Mouse (Mus musculus) embryonic facial prominence, embryonic 11.5 days (tissue): ENCODE measurements around the gene Cpm. TPM values are rescaled to one million over a fixed set of nuclear protein-coding genes. Genes with fewer than 3 reads are reported as not detected.

ENCODE experiments used
- ATAC-seq: fragments of 200-750 bp; cut with Nextera tagmentation; replicated peaks from 2 replicates; pipeline ENCODE4 v1.8.0; 2017; ENCODE audit warnings: low read depth; ENCODE audit not compliant: insufficient number of reproducible peaks, low FRiP score, low TSS enrichment
- DNase-seq: peaks from one replicate; pipeline ENCODE4 v3.0.0-alpha.2; 2015; ENCODE audit warnings: low spot score
- H3K27ac ChIP-seq: fragments of 300-500 bp; sonication (generic); replicated peaks from 2 replicates; pipeline ENCODE4 v1.5.1; 2014; ENCODE audit warnings: mild to moderate bottlenecking, low read depth, low read length, control low read depth
- H3K27me3 ChIP-seq: fragments of 300-500 bp; sonication (generic); 2 replicates; pipeline ENCODE4 v1.6.1; 2014; ENCODE audit warnings: mild to moderate bottlenecking, low read length, moderate library complexity, mixed read lengths; ENCODE audit not compliant: control insufficient read depth, insufficient read depth
- H3K36me3 ChIP-seq: fragments of 300-500 bp; sonication (generic); replicated peaks from 2 replicates; pipeline ENCODE4 v1.6.1; 2014; ENCODE audit warnings: low read depth, mild to moderate bottlenecking, low read length, moderate library complexity, mixed read lengths; ENCODE audit not compliant: control insufficient read depth, insufficient read depth
- H3K4me1 ChIP-seq: fragments of 300-500 bp; sonication (generic); 2 replicates; pipeline ENCODE4 v1.6.1; 2014; ENCODE audit warnings: low read length, mixed read lengths; ENCODE audit not compliant: control insufficient read depth, insufficient read depth
- H3K4me2 ChIP-seq: fragments of 300-500 bp; sonication (generic); 2 replicates; pipeline ENCODE4 v1.6.1; 2014; ENCODE audit warnings: low read depth, mild to moderate bottlenecking, control low read depth, low read length, moderate library complexity
- H3K4me3 ChIP-seq: fragments of 300-500 bp; sonication (generic); 2 replicates; pipeline ENCODE4 v1.5.1; 2014; ENCODE audit warnings: low read depth, low read length, control low read depth
- H3K9ac ChIP-seq: fragments of 300-500 bp; sonication (generic); replicated peaks from 2 replicates; pipeline ENCODE4 v1.6.1; 2014; ENCODE audit warnings: mild to moderate bottlenecking, control low read depth, low read length
- H3K9me3 ChIP-seq: fragments of 300-500 bp; sonication (generic); replicated peaks from 2 replicates; pipeline ENCODE4 v1.6.1; 2016; ENCODE audit warnings: mild to moderate bottlenecking, low read length, inconsistent platforms, mixed read lengths; ENCODE audit not compliant: control insufficient read depth
- WGBS: fragments of 180-500 bp; shearing (Covaris S2); extraction: QIAGEN DNeasy Blood & Tissue Kit; methylation state at CpG from one replicate; pipeline ENCODE4 v1.1.7; 2014; 5-methylcytosine and 5-hydroxymethylcytosine counted together
- polyA plus RNA-seq: library from polyadenylated mRNA; unstranded; fragments of >200 nt; fragmentation: Nextera tagmentation; extraction: Ambion mirVana; gene quantifications from 2 replicates; pipeline ENCODE4 v1.2.1, GENCODE M21; 2014

The Cpm gene
- polyA plus RNA-seq, 1 experiment from 2014 or later: 10.9 TPM

DNA sequence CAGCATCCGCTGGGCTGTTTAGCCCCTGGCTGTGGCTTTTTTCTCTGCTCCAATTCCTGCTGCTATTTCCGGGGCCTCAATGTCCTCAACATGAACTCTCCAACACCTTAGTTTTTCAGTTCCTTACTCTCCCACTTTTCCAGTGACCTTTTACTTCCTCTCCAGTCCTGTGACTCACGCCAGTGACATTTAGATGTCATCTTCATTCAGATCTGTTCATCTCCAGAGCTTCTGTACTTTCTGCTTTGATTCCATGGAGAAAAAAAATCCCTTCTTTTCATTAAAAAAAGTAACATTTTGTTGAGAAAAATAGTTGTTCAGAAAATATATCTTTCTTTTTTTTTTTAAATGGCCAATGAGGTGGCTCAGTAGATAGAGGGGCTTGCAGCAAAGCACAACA lies 5.1 kb upstream of the Cpm start:
- no peaks in the 10 kb centered on the region for H3K4me1 ChIP-seq
- WGBS: 51% methylated on average over 3 of the region's 3 CpGs
- no peaks in the 10 kb centered on the region for H3K9me3 ChIP-seq
- no peak overlapping the region for H3K4me3 ChIP-seq
- no peak overlapping the region for H3K27ac ChIP-seq
- peaks cover 19% of the 10 kb centered on the region for H3K27me3 ChIP-seq
- ATAC-seq (no peak), DNase-seq (no peak)
- no peaks in the 10 kb centered on the region for H3K36me3 ChIP-seq
- H3K4me2 ChIP-seq: no peak overlapping the region
- no peak overlapping the region for H3K9ac ChIP-seq

DNA sequence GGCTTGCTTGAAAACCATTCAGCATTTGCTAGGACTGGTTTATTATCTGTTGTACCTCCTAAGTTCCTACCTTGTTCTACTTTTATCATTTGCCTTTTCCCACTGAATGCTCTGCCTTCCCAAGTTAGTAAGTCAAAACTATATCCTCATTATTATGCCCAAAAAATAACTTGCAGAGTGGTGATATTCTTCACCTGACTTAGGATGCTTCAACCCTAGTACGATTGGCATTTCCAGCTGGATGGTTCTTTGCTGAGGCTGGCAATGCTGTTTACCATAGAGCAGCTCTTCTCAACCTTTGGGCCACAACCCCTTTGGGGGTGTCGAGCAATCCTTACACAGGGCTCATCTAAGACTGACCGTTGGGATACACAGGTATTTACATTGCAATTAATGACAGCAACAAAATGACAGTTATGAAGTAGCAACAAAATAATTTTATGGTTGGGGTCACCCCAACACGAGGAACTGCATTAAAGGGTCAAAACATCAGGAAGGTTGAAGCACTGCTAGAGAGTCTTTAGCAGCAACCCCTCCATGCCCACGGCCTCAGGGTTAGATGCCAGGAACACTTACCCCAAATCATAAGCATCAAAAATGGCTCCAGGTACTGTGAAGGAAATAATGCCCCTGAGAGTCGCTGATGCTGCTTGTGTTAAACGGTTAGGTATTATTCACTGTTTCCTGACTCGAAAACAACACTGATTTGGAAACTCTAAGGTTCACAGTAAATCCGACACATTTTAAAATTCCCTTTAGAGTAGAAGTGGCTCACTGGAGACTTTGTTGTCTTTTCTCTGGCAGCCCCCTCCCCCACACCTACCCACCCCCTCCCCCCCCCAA lies 4.4 kb upstream of the Cpm start:
- Histone ChIP-seq H3K27ac (no peak overlapping the region), H3K4me1 (no peaks in the 10 kb centered on the region), H3K27me3 (peaks cover 21% of the 10 kb centered on the region), H3K9me3 (no peaks in the 10 kb centered on the region), H3K36me3 (no peaks in the 10 kb centered on the region), H3K4me3 (no peak overlapping the region), H3K4me2 (no peak overlapping the region), H3K9ac (no peak overlapping the region)
- WGBS: 73% methylated on average over 9 of the region's 9 CpGs
- ATAC-seq: no peak
- DNase-seq: no peak

DNA sequence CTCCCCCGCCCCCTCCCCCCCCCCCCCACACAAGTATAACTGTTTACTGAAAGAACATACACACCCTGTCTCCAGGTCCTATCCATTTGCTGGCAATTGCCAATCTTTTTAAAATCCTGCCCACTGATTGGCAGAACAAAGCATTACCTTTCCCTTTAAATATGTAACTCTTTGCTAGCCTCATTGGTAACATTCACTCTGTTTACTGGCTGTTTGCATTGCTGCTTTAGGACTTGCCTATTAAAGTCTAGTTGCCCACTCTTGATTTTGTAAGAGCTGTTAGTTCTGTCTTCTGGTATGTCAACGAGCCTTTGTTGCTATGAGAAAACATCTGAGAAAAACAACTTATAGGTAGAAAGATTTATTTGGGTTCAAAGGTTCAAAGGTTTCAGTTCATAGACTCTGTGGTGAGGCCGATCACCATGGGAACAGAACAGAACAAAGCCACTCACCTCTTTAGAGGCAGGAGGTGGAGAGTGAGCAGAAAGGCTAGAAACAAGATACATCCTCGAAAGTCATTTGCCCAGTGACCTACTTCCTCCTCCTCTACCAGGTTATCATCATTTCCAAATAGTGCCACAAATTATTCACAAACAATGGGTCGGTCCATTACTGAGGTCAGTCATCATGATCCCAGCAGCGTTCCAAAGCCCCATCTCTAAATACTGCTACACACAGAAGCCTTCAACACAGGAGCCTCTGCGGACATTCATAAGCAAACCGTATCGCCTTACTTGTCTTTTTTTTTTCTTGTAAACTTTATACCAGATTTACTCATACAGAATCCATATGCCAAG lies 3.6 kb upstream of the Cpm start:
- WGBS: 72% methylated on average over 8 of the region's 9 CpGs
- Histone ChIP-seq H3K4me2 (no peak overlapping the region), H3K27ac (no peak overlapping the region), H3K9ac (no peak overlapping the region), H3K9me3 (no peaks in the 10 kb centered on the region), H3K4me3 (no peak overlapping the region), H3K27me3 (peaks cover 25% of the 10 kb centered on the region), H3K4me1 (no peaks in the 10 kb centered on the region), H3K36me3 (no peaks in the 10 kb centered on the region)
- DNase-seq (no peak), ATAC-seq (no peak)

DNA sequence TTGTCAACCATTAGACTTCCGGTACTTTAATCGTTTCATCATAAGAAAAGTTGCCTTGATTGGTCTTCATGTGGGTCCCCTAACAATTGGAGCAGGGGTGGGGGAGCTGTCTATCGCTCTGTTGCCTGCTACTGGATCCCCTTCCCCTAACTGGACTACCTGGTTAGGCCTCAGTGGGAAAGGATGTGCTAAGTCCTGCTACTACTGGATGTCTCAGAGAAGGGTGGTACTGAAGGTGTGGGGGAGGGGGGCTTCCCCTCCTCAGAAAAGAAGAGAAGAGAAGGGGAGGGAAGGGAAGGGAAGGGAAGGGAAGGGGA lies 3.0 kb upstream of the Cpm start:
- no peak for ATAC-seq
- Histone ChIP-seq H3K4me2 (no peak overlapping the region), H3K9me3 (no peaks in the 10 kb centered on the region), H3K4me1 (no peaks in the 10 kb centered on the region), H3K27ac (no peak overlapping the region), H3K27me3 (peaks cover 27% of the 10 kb centered on the region), H3K9ac (no peak overlapping the region), H3K4me3 (no peak overlapping the region), H3K36me3 (no peaks in the 10 kb centered on the region)
- no peak for DNase-seq
- whole genome bisulfite sequencing: 86% methylated on average over 3 of the region's 3 CpGs

DNA sequence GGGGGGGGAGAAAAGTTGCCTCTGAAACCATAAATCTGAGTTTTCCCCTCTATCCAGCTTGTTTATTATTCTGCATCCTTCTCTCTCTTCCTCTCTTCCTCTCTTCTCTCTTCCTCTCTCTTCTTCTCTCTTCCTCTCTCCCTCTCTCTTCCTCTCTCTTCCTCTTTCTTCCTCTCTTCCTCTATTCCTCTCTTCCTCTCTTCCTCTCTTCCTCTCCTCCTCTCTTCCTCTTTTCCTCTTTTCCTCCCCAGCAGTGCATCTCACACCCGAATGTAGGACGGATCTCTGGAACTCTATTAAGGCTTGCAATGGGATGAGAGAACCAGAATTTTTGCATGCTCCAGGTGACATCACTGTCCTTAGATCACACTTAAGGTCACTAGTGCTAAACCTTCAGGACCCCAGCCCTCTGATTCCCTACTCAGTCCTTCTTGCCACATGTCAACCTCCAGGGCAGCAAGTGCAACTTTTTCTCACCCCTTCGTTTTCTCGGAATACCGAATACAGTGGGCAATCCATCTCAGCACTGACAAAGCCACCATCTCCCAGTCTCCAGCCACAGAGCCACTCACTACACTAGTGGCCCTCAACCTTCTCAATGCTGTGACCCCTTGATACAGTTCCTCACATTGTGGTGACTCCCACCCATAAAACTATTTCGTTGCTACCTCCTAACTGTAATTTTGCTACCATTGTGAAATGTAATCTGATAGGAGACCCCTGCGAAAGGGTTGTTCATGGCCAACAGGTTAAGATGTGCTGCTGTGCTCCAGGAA lies 2.3 kb upstream of the Cpm start:
- Histone ChIP-seq H3K4me2 (no peak overlapping the region), H3K27ac (no peak overlapping the region), H3K4me3 (no peak overlapping the region), H3K36me3 (no peaks in the 10 kb centered on the region), H3K9ac (no peak overlapping the region), H3K9me3 (no peaks in the 10 kb centered on the region), H3K27me3 (peaks cover 27% of the 10 kb centered on the region), H3K4me1 (no peaks in the 10 kb centered on the region)
- no peak for ATAC-seq
- WGBS: 77% methylated on average over 7 of the region's 7 CpGs
- no peak for DNase-seq

DNA sequence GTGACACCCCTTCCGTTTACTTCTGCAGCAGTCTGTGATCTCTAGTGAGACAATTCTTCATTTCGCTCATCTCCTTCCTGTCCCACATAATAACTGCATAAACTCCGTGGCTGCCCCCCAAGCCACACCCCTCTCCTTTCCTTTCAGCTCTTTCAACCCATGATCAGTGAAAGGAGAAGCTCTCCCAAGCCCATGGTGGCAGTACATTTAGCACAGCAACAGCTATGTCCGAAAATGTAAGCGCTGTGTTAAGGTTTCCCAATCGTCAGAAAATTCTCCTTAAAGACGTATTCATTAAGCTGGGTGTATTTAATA lies 1.7 kb upstream of the Cpm start:
- DNase-seq (no peak), ATAC-seq (no peak)
- Histone ChIP-seq H3K27ac (no peak overlapping the region), H3K4me3 (no peak overlapping the region), H3K9ac (no peak overlapping the region), H3K9me3 (no peaks in the 10 kb centered on the region), H3K4me1 (no peaks in the 10 kb centered on the region), H3K27me3 (peaks cover 27% of the 10 kb centered on the region), H3K36me3 (no peaks in the 10 kb centered on the region), H3K4me2 (no peak overlapping the region)
- 54% methylated on average over 7 of the region's 7 CpGs for WGBS

DNA sequence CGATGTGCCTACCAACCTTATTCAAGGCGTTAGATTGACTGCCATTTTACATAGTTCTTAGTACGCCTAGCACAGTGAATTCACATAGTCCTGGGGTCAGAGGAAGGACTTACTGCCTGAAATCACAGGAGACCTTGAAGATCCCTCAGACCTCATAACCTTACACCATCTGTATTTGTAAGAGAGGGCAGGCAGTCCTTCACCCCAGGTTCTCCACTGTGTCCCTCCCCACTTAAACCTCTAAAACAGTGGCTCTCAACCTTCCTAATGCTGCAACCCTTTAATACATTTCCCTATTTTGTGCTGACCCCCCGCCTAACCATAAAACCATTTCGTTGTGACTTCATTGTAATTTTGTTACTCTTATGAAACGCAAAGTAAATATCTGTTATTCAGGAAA lies 1.4 kb upstream of the Cpm start:
- DNase-seq (no peak), ATAC-seq (no peak)
- H3K27me3 ChIP-seq: peaks cover 27% of the 10 kb centered on the region
- no peak overlapping the region for H3K27ac ChIP-seq
- no peak overlapping the region for H3K4me2 ChIP-seq
- no peaks in the 10 kb centered on the region for H3K36me3 ChIP-seq
- no peak overlapping the region for H3K4me3 ChIP-seq
- no peaks in the 10 kb centered on the region for H3K4me1 ChIP-seq
- H3K9me3 ChIP-seq: no peaks in the 10 kb centered on the region
- WGBS: 47% methylated on average over 6 of the region's 6 CpGs
- H3K9ac ChIP-seq: no peak overlapping the region
